Mouse (Mus musculus) small intestine, adult 2 months (tissue): ENCODE measurements around the gene Padi2. TPM values are rescaled to one million over a fixed set of nuclear protein-coding genes. Genes with fewer than 3 reads are reported as not detected.
A peak's percentile ranks its signal among the peaks of the same experiment; 100 is the strongest.

Experiments
- H3K27ac ChIP-seq: fragments of 200-500 bp; 2 replicates; pipeline ENCODE4 v1.5.1; 2012; ENCODE audit warnings: low read depth, low read length, control low read depth, inconsistent platforms; ENCODE audit not compliant: insufficient read depth
- H3K27me3 ChIP-seq: fragments of 200-500 bp; 2 replicates; pipeline ENCODE4 v1.6.1; 2012; ENCODE audit warnings: mild to moderate bottlenecking, moderate library complexity, low read length, inconsistent platforms; ENCODE audit not compliant: control insufficient read depth, insufficient read depth
- H3K36me3 ChIP-seq: fragments of 200-500 bp; 2 replicates; pipeline ENCODE4 v1.6.1; 2012; ENCODE audit warnings: mild to moderate bottlenecking, low read length, control low read depth, inconsistent platforms; ENCODE audit not compliant: control insufficient read depth, insufficient read depth
- H3K4me1 ChIP-seq: fragments of 200-500 bp; 2 replicates; pipeline ENCODE4 v1.6.1; 2012; ENCODE audit warnings: low read length, inconsistent platforms, mixed read lengths; ENCODE audit not compliant: control insufficient read depth, insufficient read depth, insufficient read length
- H3K4me3 ChIP-seq: fragments of 200-500 bp; 2 replicates; pipeline ENCODE4 v1.5.1; 2012; ENCODE audit warnings: low read depth, mild to moderate bottlenecking, control low read depth, inconsistent platforms, low read length, moderate library complexity
- CTCF ChIP-seq: fragments of 200-500 bp; IDR thresholded peaks from 2 replicates; pipeline ENCODE4 v1.5.1; 2012; ENCODE audit warnings: low read depth, mild to moderate bottlenecking, control low read depth, inconsistent platforms, low read length, moderate library complexity, mixed read lengths; ENCODE audit not compliant: insufficient replicate concordance, insufficient read length; ENCODE audit errors: extremely low read depth
- POLR2A ChIP-seq: fragments of 200-500 bp; IDR thresholded peaks from 2 replicates; pipeline ENCODE4 v1.6.1; 2012; ENCODE audit warnings: low read depth, mild to moderate bottlenecking, control low read depth, inconsistent platforms, low read length, moderate library complexity
- whole genome bisulfite sequencing: fragments of 180-500 bp; shearing (Covaris S2); methylation state at CpG from one replicate; pipeline ENCODE4 v1.1.7; 2018; 5-methylcytosine and 5-hydroxymethylcytosine counted together
- polyA plus RNA-seq: library from polyadenylated mRNA; depleted of rRNA; stranded (reverse); fragments of >200 nt; gene quantifications from 2 replicates; pipeline ENCODE4 v1.2.3, GENCODE M21; 2012

The Padi2 gene
- polyA plus RNA-seq, 1 experiment: 2.3 TPM

- H3K4me3 ChIP-seq: no peak overlapping the region
- H3K36me3 ChIP-seq: no peaks in the 10 kb centered on the region
- peaks cover 18% of the 10 kb centered on the region for H3K4me1 ChIP-seq
- H3K27ac ChIP-seq: no peak overlapping the region
- TF ChIP-seq POLR2A: no peak
- TF ChIP-seq CTCF: no peak
- WGBS: 87% methylated on average over 10 of the region's 10 CpGs
- H3K27me3 ChIP-seq: no peaks in the 10 kb centered on the region; the same call in 1 of the 2 replicates
Observed at GRCm38 (mm10) chr4:140959715-140960479, 53.8 kb downstream of the Padi2 start.

DNA sequence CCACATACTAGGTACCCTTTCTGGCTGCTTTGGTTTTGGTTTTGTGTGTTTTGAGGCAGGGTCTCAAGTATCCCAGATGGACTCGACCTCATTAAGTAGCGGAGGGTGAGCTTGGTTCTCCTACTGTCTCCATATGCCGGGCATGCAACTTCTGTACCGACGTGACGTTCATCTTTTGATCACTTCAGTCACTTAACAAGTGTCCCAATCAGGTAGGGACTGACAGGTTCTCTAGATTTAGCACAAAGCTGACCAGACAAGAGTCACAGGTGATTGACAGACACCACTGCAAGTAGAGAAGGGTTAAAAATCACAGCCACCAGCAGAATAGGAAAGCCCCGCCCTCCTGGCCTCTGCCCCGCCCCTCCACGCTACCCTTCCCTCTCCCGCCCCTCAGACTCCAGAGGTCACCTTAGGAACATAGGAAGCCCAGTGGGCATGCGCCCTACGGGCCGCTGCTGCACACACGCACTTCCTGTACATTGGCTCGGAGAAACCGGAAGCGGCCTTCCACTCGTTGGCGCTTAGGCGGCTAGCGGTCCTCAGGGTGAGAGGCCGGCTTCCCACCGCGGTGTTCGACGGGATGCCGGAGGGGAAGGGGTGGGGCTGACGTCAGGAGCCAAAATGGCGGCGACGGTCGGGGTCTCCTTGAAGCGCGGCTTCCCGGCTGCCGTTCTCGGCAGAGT, 54.8 kb downstream of the Padi2 start, which contains the start of gene Sdhb:
Sdhb (plus strand) TSS at position 423 of the 686 bp plus-strand sequence.
- under 1% methylated on average over 37 of the region's 37 CpGs for WGBS

GRCm38 (mm10) chr4:140961467-140962206, 55.5 kb downstream of the Padi2 start:
- Histone ChIP-seq H3K4me3 (peak overlapping the region; percentile 85), H3K36me3 (peaks cover 7% of the 10 kb centered on the region), H3K4me1 (peaks cover 18% of the 10 kb centered on the region), H3K27ac (peak overlapping the region; percentile 89), H3K27me3 (no peaks in the 10 kb centered on the region; the same call in 1 of the 2 replicates)
- TF ChIP-seq CTCF (no peak), POLR2A (no peak; the same call in none of the 2 replicates)
- WGBS: under 1% methylated on average over 38 of the region's 38 CpGs

More for the DNA sequence above, 54.8 kb downstream of the Padi2 start, which contains the start of gene Sdhb:
- Histone ChIP-seq H3K4me3 (peak within 1 kb of the TSS; percentile 85), H3K4me1 (peaks cover 18% of the 10 kb centered on the region), H3K27me3 (no peaks in the 10 kb centered on the region; the same call in 1 of the 2 replicates), H3K36me3 (0 out of 2 replicates have a peak, but pooled peaks cover under 1% of the 10 kb centered on the region), H3K27ac (peak within 1 kb of the TSS; percentile 89)
- peak; percentile 35 for TF ChIP-seq POLR2A
- no peak for TF ChIP-seq CTCF

- TF ChIP-seq CTCF (no peak), POLR2A (no peak)
- Histone ChIP-seq H3K36me3 (peaks cover 13% of the 10 kb centered on the region), H3K27me3 (no peaks in the 10 kb centered on the region), H3K4me1 (peaks cover 18% of the 10 kb centered on the region), H3K27ac (peak overlapping the region; percentile 89), H3K4me3 (peak overlapping the region; percentile 85)
- WGBS: 29% methylated on average over 8 of the region's 8 CpGs
Observed at GRCm38 (mm10) chr4:140962207-140962909, 56.2 kb downstream of the Padi2 start.

- no peak overlapping the region for H3K4me3 ChIP-seq
- H3K27ac ChIP-seq: peak overlapping the region; percentile 35
- 17% methylated on average over 5 of the region's 5 CpGs for WGBS
- peaks cover 15% of the 10 kb centered on the region for H3K4me1 ChIP-seq
- H3K27me3 ChIP-seq: no peaks in the 10 kb centered on the region
- peaks cover 18% of the 10 kb centered on the region for H3K36me3 ChIP-seq
- TF ChIP-seq CTCF: no peak
- no peak for TF ChIP-seq POLR2A
Observed at GRCm38 (mm10) chr4:140962950-140963349, 56.8 kb downstream of the Padi2 start.

DNA sequence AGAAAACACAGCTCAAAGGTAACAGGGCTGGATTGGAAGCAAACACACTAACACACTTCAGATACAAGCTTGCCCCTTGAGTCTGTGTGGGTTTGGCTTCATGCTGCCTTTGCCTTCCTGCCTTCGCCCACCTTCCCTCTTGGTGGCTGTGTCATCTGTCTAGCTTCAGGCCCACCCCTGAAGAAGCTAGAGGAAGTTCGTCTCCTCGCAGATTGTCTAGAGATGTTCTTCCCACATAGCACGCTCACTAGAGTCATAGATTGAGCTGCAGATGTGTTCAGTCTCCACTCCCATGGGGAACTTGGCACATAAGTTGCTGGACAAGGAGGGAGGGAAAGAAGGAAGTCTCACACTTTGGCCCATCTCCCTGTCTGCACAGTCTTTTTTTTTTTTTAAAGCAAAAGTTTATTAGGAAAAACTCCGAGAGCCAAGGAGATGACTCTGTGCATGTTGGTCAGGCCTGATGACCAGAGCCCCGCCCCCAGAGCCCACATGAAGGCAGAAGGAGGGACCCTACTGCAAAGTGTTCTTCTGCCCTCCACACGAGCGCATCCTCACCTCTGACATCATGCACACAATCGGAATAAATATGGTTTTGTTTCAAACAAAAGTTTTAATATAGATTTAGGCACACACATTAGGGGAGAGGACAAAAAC, 57.9 kb downstream of the Padi2 start:
- H3K27ac ChIP-seq: 0 out of 2 replicates have a peak overlapping the region, but pooled peaks have one; percentile 40
- peaks cover 15% of the 10 kb centered on the region for H3K4me1 ChIP-seq
- no peak overlapping the region for H3K4me3 ChIP-seq
- peaks cover 23% of the 10 kb centered on the region for H3K36me3 ChIP-seq
- TF ChIP-seq POLR2A: no peak
- TF ChIP-seq CTCF: no peak
- H3K27me3 ChIP-seq: no peaks in the 10 kb centered on the region
- 74% methylated on average over 9 of the region's 9 CpGs for WGBS
